Mouse (Mus musculus) urinary bladder, postnatal 25 days (tissue): ENCODE measurements around the gene Vax2.

Source experiments
- DNase-seq: peaks from one replicate; pipeline ENCODE4 v3.0.0; 2022; ENCODE audit warnings: low spot score

Vax2 gene

DNA sequence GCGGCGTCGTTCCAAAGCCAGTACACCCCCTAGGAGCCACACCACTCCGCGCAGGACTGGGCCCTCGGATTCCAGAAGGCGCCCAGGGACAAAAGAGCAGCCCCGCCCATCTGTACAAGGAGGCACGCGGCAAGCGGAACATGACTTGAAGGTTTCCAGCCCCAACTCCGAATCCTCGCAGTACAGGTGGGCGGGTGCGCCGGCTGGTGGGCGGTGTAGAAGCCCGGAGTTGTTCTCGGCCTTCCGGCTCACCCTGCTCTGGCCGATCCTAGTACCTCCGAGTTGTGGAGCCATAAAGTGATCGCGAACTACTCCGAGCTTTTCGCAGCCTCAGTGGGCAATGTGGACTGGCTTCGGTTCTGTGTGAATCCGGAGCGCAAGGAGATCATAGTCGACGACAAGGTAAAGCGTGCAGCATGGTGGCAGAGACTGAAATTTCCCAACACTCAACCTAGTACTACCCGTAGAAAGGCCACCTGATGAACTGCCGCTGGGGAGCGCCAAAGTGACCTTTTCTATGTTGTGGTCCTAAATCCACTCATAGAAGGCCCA lies 51.9 kb downstream of the Vax2 start:
- peak; percentile 35 for DNase-seq

DNA sequence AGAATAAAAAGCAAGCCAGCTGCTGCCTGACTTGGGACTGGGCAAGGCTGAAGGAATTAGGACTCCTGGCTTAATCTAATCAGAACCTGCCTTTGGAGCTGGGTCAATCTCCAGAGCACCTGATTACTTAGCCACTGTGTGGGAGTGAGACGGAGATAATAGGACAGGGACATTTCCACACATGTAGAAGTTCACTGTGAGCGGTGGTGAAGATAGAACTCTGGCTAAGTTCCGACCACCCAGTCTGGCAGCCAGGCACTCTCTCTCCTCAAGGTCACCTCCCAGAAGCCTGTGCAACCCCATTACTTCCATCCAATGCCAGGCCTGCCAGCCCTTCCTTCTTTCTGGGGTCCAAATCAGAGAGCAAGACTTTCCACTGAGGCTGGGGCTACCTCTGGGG lies 55.9 kb downstream of the Vax2 start:
- DNase-seq: no peak

DNA sequence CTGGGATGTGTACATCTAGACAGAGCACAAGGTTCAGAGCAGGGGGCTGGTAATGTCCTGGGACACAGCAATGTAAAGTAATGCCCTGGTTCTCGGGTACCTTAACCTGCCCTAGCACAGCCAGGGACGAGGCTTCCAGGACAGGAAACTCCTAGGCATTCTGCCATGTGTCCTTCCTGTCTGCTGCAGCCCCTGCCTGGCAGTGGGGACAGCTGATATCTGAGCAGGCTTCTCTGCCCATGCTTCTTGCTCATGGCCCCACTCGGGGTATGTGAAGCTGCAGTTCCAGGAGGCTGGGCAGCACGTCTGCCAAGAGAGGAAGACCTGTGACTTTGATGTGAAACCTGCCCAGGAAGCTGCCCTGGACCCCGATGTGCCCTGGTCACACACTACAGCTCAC lies 57.4 kb downstream of the Vax2 start:
- DNase-seq: no peak

GRCm38 (mm10) chr6:83774126-83774525 lies 63.1 kb downstream of the Vax2 start:
- no peak for DNase-seq

DNA sequence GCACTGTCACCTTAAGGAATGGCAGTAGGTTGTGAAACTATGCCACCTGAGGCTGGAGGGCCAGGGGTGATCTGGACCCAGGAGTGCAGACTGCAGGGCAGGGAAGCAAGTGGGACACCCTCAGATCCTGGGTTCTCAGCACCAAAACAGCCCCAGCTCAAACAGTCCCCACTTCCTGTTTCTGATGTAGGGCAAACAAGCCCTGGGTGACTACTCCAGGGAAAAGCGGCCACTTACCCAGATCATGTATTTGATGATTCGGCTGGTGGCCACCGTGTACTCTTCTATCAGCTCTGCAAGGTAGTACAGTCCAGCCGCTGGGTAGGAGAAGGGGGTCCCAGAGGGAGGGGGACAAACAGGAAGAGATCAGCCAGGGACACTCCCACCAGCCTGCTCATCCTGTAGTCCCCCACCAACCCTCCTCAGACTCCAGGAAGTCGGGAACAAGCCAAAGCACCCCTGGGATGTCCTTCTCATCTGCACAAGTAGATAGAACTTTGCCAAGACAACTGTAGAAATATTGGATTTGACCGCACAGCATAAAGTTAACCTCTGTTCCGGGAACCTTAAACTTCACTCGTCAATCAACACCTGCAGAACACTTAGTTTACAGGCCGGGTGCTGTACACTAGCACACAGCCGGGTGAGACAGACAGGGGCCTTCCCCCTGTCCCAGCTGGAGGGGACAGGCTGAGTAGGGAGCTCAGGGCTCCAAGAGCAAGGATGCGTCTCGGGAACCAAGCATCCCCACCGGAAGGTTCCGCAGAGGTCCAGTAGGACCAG lies 63.9 kb downstream of the Vax2 start:
- no peak for DNase-seq

GRCm38 (mm10) chr6:83775638-83776293 lies 64.7 kb downstream of the Vax2 start, which contains the start of gene Tex261:
Gene Tex261, minus strand, starts transcription at chr6:83775813.
- peak; percentile 93 for DNase-seq

GRCm38 (mm10) chr6:83778306-83778705 lies 67.2 kb downstream of the Vax2 start:
- no peak for DNase-seq

- peak; percentile 34 for DNase-seq
Measured at GRCm38 (mm10) chr6:83779026-83779425, 68.0 kb downstream of the Vax2 start.

DNA sequence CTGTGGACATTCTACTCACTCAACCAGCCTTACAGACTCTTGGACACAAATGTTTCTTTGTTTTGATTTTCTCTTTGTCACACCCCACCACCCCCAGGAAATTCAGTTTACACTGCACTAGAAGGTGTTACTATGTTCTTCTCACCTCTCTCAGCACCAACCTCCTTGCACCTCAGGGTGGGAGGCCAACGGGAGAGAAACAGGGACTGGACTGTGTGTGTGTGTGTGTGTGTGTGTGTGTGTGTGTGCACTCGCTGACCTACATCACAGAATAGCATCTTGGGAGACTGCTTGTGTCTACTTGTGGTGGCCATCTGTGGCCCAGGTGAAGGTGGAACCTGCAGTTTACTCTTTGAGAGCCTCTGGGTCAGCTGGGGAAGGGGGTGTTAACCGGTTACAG lies 75.4 kb downstream of the Vax2 start:
- DNase-seq: no peak
